Mouse (Mus musculus) kidney, adult 2 months (tissue): ENCODE results near the gene Rnaseh2a.

Experiments used
- CTCF ChIP-seq: fragments of 200-500 bp; conservative IDR thresholded peaks from 2 replicates; pipeline ENCODE4 v1.5.1; 2011; ENCODE audit warnings: low read depth, mild to moderate bottlenecking, control low read depth, low read length, moderate library complexity, mixed read lengths; ENCODE audit not compliant: insufficient read depth, insufficient read length
- POLR2A ChIP-seq: fragments of 200-500 bp; IDR thresholded peaks from one replicate; pipeline ENCODE4 v1.6.1; 2011; ENCODE audit warnings: low read depth, low read length, control low read depth

DNA sequence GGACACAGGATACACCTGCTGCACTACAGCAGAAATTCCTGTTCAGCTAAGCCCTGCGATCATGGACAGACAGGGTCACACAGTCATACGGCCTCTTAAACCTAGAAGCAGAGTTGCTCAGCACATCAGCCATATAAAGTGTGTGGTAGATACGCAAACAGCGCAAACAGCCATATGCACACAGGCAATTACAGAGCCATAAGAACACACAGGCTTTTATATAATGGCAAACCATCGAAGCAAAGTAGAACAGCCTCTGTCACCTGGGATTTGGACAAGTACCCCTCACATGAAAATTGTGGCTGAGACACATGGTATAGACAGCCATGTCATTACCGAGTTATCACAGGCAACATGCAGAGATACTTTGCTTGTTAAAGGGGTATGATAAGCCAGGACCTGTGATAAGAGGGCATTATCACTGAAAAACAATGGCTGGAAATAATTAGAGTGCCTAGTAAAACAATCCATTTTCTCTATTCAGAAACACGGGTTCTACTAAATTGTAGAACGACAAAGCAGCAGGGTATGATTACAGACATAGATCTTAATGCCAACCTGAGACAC lies 16.9 kb upstream of the Rnaseh2a start:
- TF ChIP-seq POLR2A = no peak
- no peak for TF ChIP-seq CTCF
